Mouse (Mus musculus): ENCODE results near the gene Grxcr1. TPM values are rescaled to one million over a fixed set of nuclear protein-coding genes. Genes with fewer than 3 reads are reported as not detected.

Gene Grxcr1
- total RNA-seq, 2 experiments from 2014 or later: not detected

- intact Hi-C loops (cut with DNase I): no loop called here
- no peak for DNase-seq (ENCODE audit: low spot score in 2 of 2)
These were observed 40.2 kb downstream of the Grxcr1 start for GRCm38 (mm10) chr5:68071857-68072256.

- intact Hi-C loops (cut with DNase I): no loop called here
- DNase-seq (ENCODE audit: low spot score in 2 of 2): peak in 1 of 2 experiments; percentile 46
These were observed 55.0 kb downstream of the Grxcr1 start for GRCm38 (mm10) chr5:68086535-68087098.

- intact Hi-C loops (cut with DNase I): no loop called here
- DNase-seq (ENCODE audit: low spot score in 2 of 2): no peak
These were observed 55.5 kb downstream of the Grxcr1 start for GRCm38 (mm10) chr5:68087174-68087573.

- no peak for DNase-seq (ENCODE audit: low spot score in 2 of 2)
- intact Hi-C loops (cut with DNase I): no loop called here
These were observed 61.5 kb downstream of the Grxcr1 start for GRCm38 (mm10) chr5:68093085-68093484.

- DNase-seq (ENCODE audit: low spot score in 2 of 2): peak; percentile 9 to 43
- intact Hi-C loops (cut with DNase I): no loop called here
These were observed 66.3 kb downstream of the Grxcr1 start for GRCm38 (mm10) chr5:68097665-68098624.

- DNase-seq (ENCODE audit: low spot score in 2 of 2): peak; percentile 60 to 81
- intact Hi-C loops (cut with DNase I): loop anchor here (10.0 kb wide), 4 partner anchors 98 to 578 kb away; partner anchors contain the start of gene Atp8a1
These were observed 80.9 kb downstream of the Grxcr1 start for GRCm38 (mm10) chr5:68112430-68113036.

GRCm38 (mm10) chr5:68120880-68121279, 89.2 kb downstream of the Grxcr1 start:
- intact Hi-C loops (cut with DNase I): loop anchor here (10.0 kb wide), 2 partner anchors 1224 to 1434 kb away; partner anchors contain the start of genes Guf1 and Kctd8
- DNase-seq (ENCODE audit: low spot score in 2 of 2): no peak

GRCm38 (mm10) chr5:68122883-68123282, 91.2 kb downstream of the Grxcr1 start:
- no peak for DNase-seq (ENCODE audit: low spot score in 2 of 2)
- intact Hi-C loops (cut with DNase I): loop anchor here (10.0 kb wide), 2 partner anchors 1222 to 1432 kb away; partner anchors contain the start of genes Guf1 and Kctd8

GRCm38 (mm10) chr5:68125478-68125877, 93.8 kb downstream of the Grxcr1 start:
- intact Hi-C loops (cut with DNase I): loop anchor here (10.0 kb wide), 2 partner anchors 1219 to 1429 kb away; partner anchors contain the start of genes Guf1 and Kctd8
- no peak for DNase-seq (ENCODE audit: low spot score in 2 of 2)

GRCm38 (mm10) chr5:68128421-68128820, 96.8 kb downstream of the Grxcr1 start:
- intact Hi-C loops (cut with DNase I): loop anchor here (10.0 kb wide), 2 partner anchors 1216 to 1426 kb away; partner anchors contain the start of genes Guf1 and Kctd8
- peak; percentile 30 to 60 for DNase-seq (ENCODE audit: low spot score in 2 of 2)

- intact Hi-C loops (cut with DNase I): loop anchor here (10.0 kb wide), 2 partner anchors 1216 to 1426 kb away; partner anchors contain the start of genes Guf1 and Kctd8
- DNase-seq (ENCODE audit: low spot score in 2 of 2): no peak
These were observed 97.4 kb downstream of the Grxcr1 start for GRCm38 (mm10) chr5:68128821-68129608.

GRCm38 (mm10) chr5:68146818-68147217, 115.2 kb downstream of the Grxcr1 start:
- intact Hi-C loops (cut with DNase I): no loop called here
- DNase-seq (ENCODE audit: low spot score in 2 of 2): no peak

GRCm38 (mm10) chr5:68149946-68150345, 118.3 kb downstream of the Grxcr1 start:
- peak in 1 of 2 experiments; percentile 10 for DNase-seq (ENCODE audit: low spot score in 2 of 2)
- intact Hi-C loops (cut with DNase I): no loop called here

- DNase-seq (ENCODE audit: low spot score in 2 of 2): no peak
- intact Hi-C loops (cut with DNase I): no loop called here
These were observed 118.9 kb downstream of the Grxcr1 start for GRCm38 (mm10) chr5:68150347-68151043.

- DNase-seq (ENCODE audit: low spot score in 2 of 2): no peak
- intact Hi-C loops (cut with DNase I): no loop called here
These were observed 130.9 kb downstream of the Grxcr1 start for GRCm38 (mm10) chr5:68162503-68162902.

- intact Hi-C loops (cut with DNase I): no loop called here
- DNase-seq (ENCODE audit: low spot score in 2 of 2): no peak
These were observed 134.3 kb downstream of the Grxcr1 start for GRCm38 (mm10) chr5:68165954-68166353.

Data from left cerebral cortex, postnatal 25 days (tissue).